Mouse (Mus musculus) lung, postnatal 36 days (tissue): ENCODE measurements around the gene Galnt9.

Source experiments
- DNase-seq: peaks from one replicate; pipeline ENCODE4 v3.0.0; 2022; ENCODE audit warnings: mixed read lengths

Galnt9 gene

GRCm38 (mm10) chr5:110638306-110639074 is 94.3 kb downstream of the Galnt9 start:
- DNase-seq, result no peak

- DNase-seq, result peak; percentile 84
Observed at GRCm38 (mm10) chr5:110639459-110639858, 95.3 kb downstream of the Galnt9 start.

- no peak for DNase-seq
Observed at GRCm38 (mm10) chr5:110646377-110646776, 102.2 kb downstream of the Galnt9 start.

GRCm38 (mm10) chr5:110652719-110653648 is 108.8 kb downstream of the Galnt9 start, which contains the start of the genes Noc4l and Ddx51:
Noc4l (minus strand) TSS chr5:110653417.
Ddx51 (plus strand) TSS chr5:110653451.
- peak; percentile 97 for DNase-seq

- DNase-seq, result no peak
Observed at GRCm38 (mm10) chr5:110653686-110654085, 109.5 kb downstream of the Galnt9 start.

GRCm38 (mm10) chr5:110659682-110660081 is 115.5 kb downstream of the Galnt9 start:
- DNase-seq, result no peak

GRCm38 (mm10) chr5:110664041-110664440 is 119.9 kb downstream of the Galnt9 start:
- no peak for DNase-seq

GRCm38 (mm10) chr5:110664750-110665269 is 120.7 kb downstream of the Galnt9 start:
- DNase-seq, result no peak

- no peak for DNase-seq
Observed at GRCm38 (mm10) chr5:110665486-110666121, 121.4 kb downstream of the Galnt9 start.
